Mouse (Mus musculus) heart, adult 2 months (tissue): Measurements from ENCODE around the gene Zfp800. TPM values are rescaled to one million over a fixed set of nuclear protein-coding genes. Genes with fewer than 3 reads are reported as not detected.

Source experiments
- DNase-seq, 2 experiments: peaks; one replicate each; pipeline ENCODE4 v3.0.0; 2021
- H3K27ac ChIP-seq: fragments of 200-600 bp; 2 replicates; pipeline ENCODE4 v1.8.1; 2022
- H3K27me3 ChIP-seq: fragments of 200-500 bp; 2 replicates; pipeline ENCODE4 v1.6.1; 2012; ENCODE audit warnings: mild to moderate bottlenecking, low read length, inconsistent platforms, mixed read lengths; ENCODE audit not compliant: control insufficient read depth, insufficient read depth
- H3K36me3 ChIP-seq: fragments of 200-500 bp; 2 replicates; pipeline ENCODE4 v1.6.1; 2012; ENCODE audit warnings: low read length, inconsistent platforms; ENCODE audit not compliant: control insufficient read depth, insufficient read depth
- H3K4me1 ChIP-seq: fragments of 200-500 bp; 2 replicates; pipeline ENCODE4 v1.6.1; 2011; ENCODE audit warnings: low read length; ENCODE audit not compliant: control insufficient read depth, insufficient read depth
- H3K4me3 ChIP-seq: fragments of 200-600 bp; 2 replicates; pipeline ENCODE4 v1.8.1; 2022
- H3K79me2 ChIP-seq: fragments of 200-500 bp; replicated peaks from 2 replicates; pipeline ENCODE4 v1.6.1; 2012; ENCODE audit warnings: mild to moderate bottlenecking, inconsistent platforms, low read length, moderate library complexity, mixed read lengths; ENCODE audit not compliant: control insufficient read depth, insufficient read depth
- H3K9ac ChIP-seq: fragments of 200-500 bp; 2 replicates; pipeline ENCODE4 v1.6.1; 2012; ENCODE audit warnings: low read depth, mild to moderate bottlenecking, control low read depth, inconsistent platforms, low read length, mixed read lengths
- CTCF ChIP-seq: fragments of 200-600 bp; IDR thresholded peaks from 2 replicates; pipeline ENCODE4 v1.8.1; 2022; ENCODE audit warnings: antibody characterized with exemption, mild to moderate bottlenecking, moderate library complexity
- EP300 ChIP-seq: fragments of 200-500 bp; IDR thresholded peaks from 2 replicates; pipeline ENCODE4 v1.6.1; 2011; ENCODE audit warnings: low read depth, low read length, control low read depth; ENCODE audit not compliant: insufficient read depth
- POLR2A ChIP-seq: fragments of 200-500 bp; IDR thresholded peaks from 2 replicates; pipeline ENCODE4 v1.6.1; 2011; ENCODE audit warnings: mild to moderate bottlenecking, low read depth, low read length, control low read depth; ENCODE audit not compliant: insufficient read depth
- WGBS: fragments of 180-500 bp; shearing (Covaris S2); methylation state at CpG from one replicate; pipeline ENCODE4 v1.1.7; 2018; 5-methylcytosine and 5-hydroxymethylcytosine counted together
- intact Hi-C: fragments of 180-260 bp; cut with DNase I; formaldehyde crosslinking; loops from one replicate; pipeline ENCODE4 v1.15.1; 2025
- polyA plus RNA-seq: library from polyadenylated mRNA; depleted of rRNA; stranded (reverse); fragments of >200 nt; gene quantifications from 2 replicates; pipeline ENCODE4 v1.2.3, GENCODE M21; 2012
- total RNA-seq, 2 experiments: library from RNA; stranded (reverse); gene quantifications; 2 replicates each; pipeline ENCODE4 v1.2.3; 2021

Zfp800 gene
- total and polyA plus RNA-seq, 3 experiments: 1.6 to 11.2 (median 9.7) TPM

- peak; percentile 61 to 70 for DNase-seq
- 38% methylated on average over 9 of the region's 9 CpGs for WGBS
- intact Hi-C loops: no loop called here
- Histone ChIP-seq H3K27ac (no peak overlapping the region), H3K9ac (no peak overlapping the region), H3K4me3 (no peak overlapping the region), H3K79me2 (no peaks in the 10 kb centered on the region), H3K36me3 (no peaks in the 10 kb centered on the region), H3K27me3 (no peaks in the 10 kb centered on the region), H3K4me1 (no peaks in the 10 kb centered on the region)
- TF ChIP-seq EP300 (peak; percentile 35; the same call in 1 of the 2 replicates), CTCF (no peak)
These were observed 12.2 kb upstream of the Zfp800 start for GRCm38 (mm10) chr6:28410053-28410452.

- DNase-seq: no peak
- Histone ChIP-seq H3K79me2 (no peaks in the 10 kb centered on the region), H3K27me3 (peaks cover 3% of the 10 kb centered on the region; the same call in 1 of the 2 replicates), H3K27ac (no peak overlapping the region), H3K9ac (no peak overlapping the region), H3K4me1 (no peaks in the 10 kb centered on the region), H3K36me3 (no peaks in the 10 kb centered on the region), H3K4me3 (no peak overlapping the region)
- peak; percentile 40 for TF ChIP-seq CTCF
- no peak for TF ChIP-seq EP300
- WGBS: 94% methylated on average over 4 of the region's 4 CpGs
- intact Hi-C loops: no loop called here
These were observed 2.0 kb upstream of the Zfp800 start for GRCm38 (mm10) chr6:28399791-28400190.

- DNase-seq: no peak
- intact Hi-C loops: no loop called here
- H3K79me2 ChIP-seq: no peaks in the 10 kb centered on the region
- H3K4me1 ChIP-seq: no peaks in the 10 kb centered on the region
- no peak for TF ChIP-seq POLR2A
- TF ChIP-seq CTCF: peak; percentile 40
- TF ChIP-seq EP300: no peak
- peaks cover 3% of the 10 kb centered on the region; the same call in 1 of the 2 replicates for H3K27me3 ChIP-seq
- WGBS: 87% methylated on average over 3 of the region's 3 CpGs
- no peak overlapping the region for H3K4me3 ChIP-seq
- no peaks in the 10 kb centered on the region for H3K36me3 ChIP-seq
- H3K9ac ChIP-seq: no peak overlapping the region
- no peak overlapping the region for H3K27ac ChIP-seq
These were observed 921 bp upstream of the Zfp800 start for GRCm38 (mm10) chr6:28398726-28399125.

GRCm38 (mm10) chr6:28396853-28397457, 850 bp downstream of the Zfp800 start:
- Histone ChIP-seq H3K27ac (no peak overlapping the region), H3K79me2 (no peaks in the 10 kb centered on the region), H3K36me3 (no peaks in the 10 kb centered on the region), H3K4me1 (no peaks in the 10 kb centered on the region), H3K9ac (no peak overlapping the region), H3K4me3 (peak overlapping the region; percentile 47), H3K27me3 (peaks cover 3% of the 10 kb centered on the region; the same call in 1 of the 2 replicates)
- intact Hi-C loops: no loop called here
- TF ChIP-seq EP300: no peak
- TF ChIP-seq CTCF: no peak
- TF ChIP-seq POLR2A: no peak
- 10% methylated on average over 19 of the region's 19 CpGs for WGBS
- no peak for DNase-seq

- Histone ChIP-seq H3K4me3 (no peak overlapping the region), H3K79me2 (no peaks in the 10 kb centered on the region), H3K27ac (no peak overlapping the region), H3K4me1 (no peaks in the 10 kb centered on the region), H3K36me3 (no peaks in the 10 kb centered on the region), H3K9ac (no peak overlapping the region), H3K27me3 (peaks cover 3% of the 10 kb centered on the region; the same call in 1 of the 2 replicates)
- intact Hi-C loops: no loop called here
- TF ChIP-seq EP300: no peak
- no peak for TF ChIP-seq CTCF
- TF ChIP-seq POLR2A: no peak
- 66% methylated on average over 15 of the region's 15 CpGs for WGBS
- DNase-seq: no peak
These were observed 1.6 kb downstream of the Zfp800 start for GRCm38 (mm10) chr6:28396051-28396852.

- Histone ChIP-seq H3K79me2 (no peaks in the 10 kb centered on the region), H3K4me1 (no peaks in the 10 kb centered on the region), H3K36me3 (no peaks in the 10 kb centered on the region), H3K4me3 (no peak overlapping the region), H3K27ac (no peak overlapping the region), H3K9ac (no peak overlapping the region), H3K27me3 (no peaks in the 10 kb centered on the region)
- 76% methylated on average over 3 of the region's 3 CpGs for WGBS
- no peak for DNase-seq
- no peak for TF ChIP-seq POLR2A
- TF ChIP-seq CTCF: no peak
- TF ChIP-seq EP300: no peak
- intact Hi-C loops: no loop called here
These were observed 8.8 kb downstream of the Zfp800 start for GRCm38 (mm10) chr6:28389038-28389437.
